Mouse (Mus musculus) stomach, embryonic 16.5 days (tissue): ENCODE results near the gene Aldh1b1. TPM values are rescaled to one million over a fixed set of nuclear protein-coding genes. Genes with fewer than 3 reads are reported as not detected.
A peak's percentile ranks its signal among the peaks of the same experiment; 100 is the strongest.

Experiments used
- ATAC-seq: fragments of 200-750 bp; cut with Nextera tagmentation; 2 replicates; pipeline ENCODE4 v1.8.0; 2017; ENCODE audit warnings: moderate number of reproducible peaks, moderate TSS enrichment; ENCODE audit not compliant: insufficient read depth, low FRiP score
- H3K27ac ChIP-seq: fragments of 300-500 bp; sonication (generic); 2 replicates; pipeline ENCODE4 v1.5.1; 2014; ENCODE audit warnings: low read length
- H3K27me3 ChIP-seq: fragments of 300-500 bp; sonication (generic); 2 replicates; pipeline ENCODE4 v1.6.1; 2014; ENCODE audit warnings: low read length, control low read depth, mixed read lengths; ENCODE audit not compliant: control insufficient read depth, insufficient read depth
- H3K36me3 ChIP-seq: fragments of 300-500 bp; sonication (generic); 2 replicates; pipeline ENCODE4 v1.6.1; 2014; ENCODE audit warnings: low read length; ENCODE audit not compliant: control insufficient read depth, insufficient read depth
- H3K4me1 ChIP-seq: fragments of 300-500 bp; sonication (generic); 2 replicates; pipeline ENCODE4 v1.6.1; 2014; ENCODE audit warnings: low read length, control low read depth, mixed read lengths; ENCODE audit not compliant: control insufficient read depth, insufficient read depth
- H3K4me2 ChIP-seq: fragments of 300-500 bp; sonication (generic); 2 replicates; pipeline ENCODE4 v1.6.1; 2014; ENCODE audit warnings: low read depth, low read length, mixed read lengths
- H3K4me3 ChIP-seq: fragments of 300-500 bp; sonication (generic); replicated peaks from 2 replicates; pipeline ENCODE4 v1.5.1; 2014; ENCODE audit warnings: mild to moderate bottlenecking, low read length
- H3K9ac ChIP-seq: fragments of 300-500 bp; sonication (generic); 2 replicates; pipeline ENCODE4 v1.6.1; 2014; ENCODE audit warnings: low read length
- H3K9me3 ChIP-seq: fragments of 300-500 bp; sonication (generic); replicated peaks from 2 replicates; pipeline ENCODE4 v1.6.1; 2016; ENCODE audit warnings: low read length, control low read depth; ENCODE audit not compliant: control insufficient read depth
- WGBS: fragments of 180-500 bp; shearing (Covaris S2); extraction: QIAGEN DNeasy Blood & Tissue Kit; methylation state at CpG from one replicate; pipeline ENCODE4 v1.1.7; 2014; 5-methylcytosine and 5-hydroxymethylcytosine counted together
- polyA plus RNA-seq: library from polyadenylated mRNA; unstranded; fragments of >200 nt; fragmentation: Nextera tagmentation; extraction: Ambion mirVana; gene quantifications from 2 replicates; pipeline ENCODE4 v1.2.1, GENCODE M21; 2015

Aldh1b1 gene
- polyA plus RNA-seq, 1 experiment from 2014 or later: 95.3 TPM

DNA sequence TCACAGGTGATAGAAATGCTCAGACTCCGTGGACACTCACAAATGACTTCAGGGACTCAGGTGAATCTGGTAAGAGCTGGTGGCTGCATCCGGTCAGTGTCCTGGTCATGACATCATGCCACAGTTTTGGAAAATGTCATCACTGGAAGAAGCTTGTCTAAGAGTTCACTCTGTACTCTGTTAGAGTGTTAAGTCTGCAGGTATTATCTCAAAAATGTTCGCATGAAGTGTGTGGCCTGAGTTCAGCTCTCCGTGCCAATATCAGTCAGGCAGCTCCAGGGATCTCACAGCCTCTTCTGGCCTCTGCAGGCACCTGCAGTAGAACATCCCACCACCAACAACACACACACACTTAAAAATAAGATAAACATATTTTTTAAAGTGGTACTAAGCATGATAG lies 36.2 kb upstream of the Aldh1b1 start:
- Histone ChIP-seq H3K9ac (no peak overlapping the region), H3K4me1 (peaks cover 39% of the 10 kb centered on the region), H3K4me3 (no peak overlapping the region), H3K9me3 (no peaks in the 10 kb centered on the region), H3K27ac (no peak overlapping the region), H3K27me3 (no peaks in the 10 kb centered on the region), H3K4me2 (no peak overlapping the region), H3K36me3 (no peaks in the 10 kb centered on the region)
- ATAC-seq: no peak
- 75% methylated on average over 4 of the region's 4 CpGs for WGBS

DNA sequence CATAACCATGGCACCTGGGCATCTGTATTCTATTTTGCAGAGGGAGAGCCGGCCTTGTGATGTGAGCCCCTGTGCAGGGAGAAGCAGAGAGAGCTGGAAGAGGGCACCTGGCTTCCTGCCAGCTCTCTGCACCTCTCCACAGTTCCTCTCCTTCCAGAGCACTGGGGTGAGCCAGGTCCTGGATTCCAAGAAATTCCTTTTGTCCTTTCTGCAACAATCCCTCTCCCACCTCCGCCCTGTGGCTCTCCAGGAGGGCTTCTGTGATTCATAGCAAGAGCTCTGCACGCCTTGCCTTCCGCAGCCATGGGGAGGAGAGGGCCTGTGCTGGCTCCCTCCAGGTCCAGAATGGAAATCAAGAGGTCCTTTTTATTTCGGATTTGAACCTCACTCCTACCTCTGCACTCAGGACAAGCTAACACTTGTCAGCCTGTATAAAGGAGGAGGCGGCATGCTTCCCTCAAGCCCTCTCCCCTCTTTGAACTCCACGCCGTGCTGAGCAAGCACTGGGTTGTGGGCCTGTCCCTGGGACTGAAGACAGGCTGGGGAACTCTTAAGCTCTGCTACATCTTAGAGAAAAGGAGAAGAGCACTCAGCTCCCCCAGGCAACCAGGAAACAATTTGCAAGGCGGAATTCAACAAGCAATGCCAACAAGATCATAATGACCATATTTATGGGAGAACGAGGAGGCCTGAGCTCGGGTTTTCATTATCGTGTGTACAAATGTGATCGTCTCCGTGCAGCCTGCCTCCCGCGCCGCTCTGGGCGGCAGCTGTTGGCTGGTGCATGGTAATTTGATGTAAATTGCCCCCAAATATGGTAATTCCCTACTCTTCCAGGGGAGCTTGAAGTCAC lies 35.3 kb upstream of the Aldh1b1 start:
- peak overlapping the region; percentile 42 for H3K4me2 ChIP-seq
- peak overlapping the region; percentile 15 for H3K4me3 ChIP-seq
- 15% methylated on average over 18 of the region's 18 CpGs for WGBS
- 0 out of 2 replicates have a peak, but pooled peaks cover 3% of the 10 kb centered on the region for H3K27me3 ChIP-seq
- ATAC-seq: no peak
- H3K4me1 ChIP-seq: peaks cover 43% of the 10 kb centered on the region
- H3K36me3 ChIP-seq: no peaks in the 10 kb centered on the region
- H3K27ac ChIP-seq: peak overlapping the region; percentile 55
- H3K9ac ChIP-seq: peak overlapping the region; percentile 15; the same call in 1 of the 2 replicates
- H3K9me3 ChIP-seq: no peaks in the 10 kb centered on the region

DNA sequence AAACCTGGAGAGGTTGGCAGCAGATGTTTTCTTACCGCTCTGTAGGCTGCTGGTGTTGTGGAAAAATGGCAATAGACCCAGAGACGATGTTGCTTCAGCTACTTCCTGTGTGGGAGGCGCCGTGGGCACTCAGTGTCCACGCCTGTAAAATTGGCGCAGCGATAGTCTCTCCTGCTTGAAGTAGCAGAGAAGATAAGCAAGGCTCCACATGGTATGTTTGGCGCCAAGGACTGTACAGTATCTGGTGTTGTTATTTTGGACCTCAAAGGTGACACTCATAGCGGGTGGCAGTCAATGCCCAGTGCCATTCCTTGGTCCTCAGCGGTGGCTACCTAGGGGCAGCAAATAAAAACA lies 34.7 kb upstream of the Aldh1b1 start:
- 0 out of 2 replicates have a peak, but pooled peaks cover 3% of the 10 kb centered on the region for H3K27me3 ChIP-seq
- peaks cover 43% of the 10 kb centered on the region for H3K4me1 ChIP-seq
- H3K27ac ChIP-seq: peak overlapping the region; percentile 55; the same call in 1 of the 2 replicates
- peak overlapping the region; percentile 42 for H3K4me2 ChIP-seq
- H3K36me3 ChIP-seq: no peaks in the 10 kb centered on the region
- 20% methylated on average over 10 of the region's 10 CpGs for WGBS
- H3K4me3 ChIP-seq: peak overlapping the region; percentile 15
- no peaks in the 10 kb centered on the region for H3K9me3 ChIP-seq
- H3K9ac ChIP-seq: no peak overlapping the region; the same call in 1 of the 2 replicates
- no peak for ATAC-seq

DNA sequence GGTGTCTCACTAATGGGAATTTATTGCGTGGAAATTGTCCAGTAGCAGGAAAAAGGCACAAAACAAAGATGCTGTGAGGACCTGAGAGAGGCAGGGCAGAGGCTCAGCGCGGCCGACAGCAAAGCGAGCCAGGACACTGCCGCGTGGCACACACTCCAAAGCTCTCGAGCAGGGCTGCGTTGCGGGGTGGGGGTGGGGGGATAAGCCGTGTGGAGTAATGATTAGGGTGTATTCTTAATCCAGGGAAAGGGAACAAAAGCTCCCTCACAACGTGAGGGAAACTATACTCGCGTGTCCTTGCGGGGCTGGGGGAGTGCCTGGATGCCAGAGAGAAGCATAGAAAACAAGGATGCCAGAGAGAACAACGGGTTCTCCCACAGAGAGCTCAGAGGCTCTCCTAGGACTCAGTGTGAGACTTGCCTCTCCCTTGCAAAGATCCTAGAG lies 33.7 kb upstream of the Aldh1b1 start:
- H3K9ac ChIP-seq: 0 out of 2 replicates have a peak overlapping the region, but pooled peaks have one; percentile 10
- no peaks in the 10 kb centered on the region for H3K9me3 ChIP-seq
- ATAC-seq: no peak
- 0 out of 2 replicates have a peak, but pooled peaks cover 3% of the 10 kb centered on the region for H3K27me3 ChIP-seq
- WGBS: 5% methylated on average over 16 of the region's 16 CpGs
- H3K36me3 ChIP-seq: no peaks in the 10 kb centered on the region
- peaks cover 43% of the 10 kb centered on the region for H3K4me1 ChIP-seq
- H3K4me3 ChIP-seq: no peak overlapping the region
- peak overlapping the region; percentile 25 for H3K4me2 ChIP-seq
- H3K27ac ChIP-seq: no peak overlapping the region

GRCm38 (mm10) chr4:45765565-45766201 lies 33.1 kb upstream of the Aldh1b1 start:
- no peak overlapping the region for H3K27ac ChIP-seq
- H3K4me3 ChIP-seq: no peak overlapping the region
- ATAC-seq: peak; percentile 15; the same call in 1 of the 2 replicates
- no peaks in the 10 kb centered on the region for H3K9me3 ChIP-seq
- H3K36me3 ChIP-seq: no peaks in the 10 kb centered on the region
- H3K4me2 ChIP-seq: peak overlapping the region; percentile 25
- peaks cover 5% of the 10 kb centered on the region; the same call in 1 of the 2 replicates for H3K27me3 ChIP-seq
- WGBS: 5% methylated on average over 17 of the region's 18 CpGs
- 0 out of 2 replicates have a peak overlapping the region, but pooled peaks have one; percentile 10 for H3K9ac ChIP-seq
- H3K4me1 ChIP-seq: peaks cover 43% of the 10 kb centered on the region

- no peak overlapping the region for H3K27ac ChIP-seq
- H3K9ac ChIP-seq: no peak overlapping the region
- no peak overlapping the region for H3K4me2 ChIP-seq
- H3K9me3 ChIP-seq: no peaks in the 10 kb centered on the region
- no peaks in the 10 kb centered on the region for H3K36me3 ChIP-seq
- H3K27me3 ChIP-seq: peaks cover 5% of the 10 kb centered on the region; the same call in 1 of the 2 replicates
- peaks cover 47% of the 10 kb centered on the region for H3K4me1 ChIP-seq
- ATAC-seq: no peak
- H3K4me3 ChIP-seq: no peak overlapping the region
- WGBS: 83% methylated on average over 7 of the region's 7 CpGs
These were observed 32.0 kb upstream of the Aldh1b1 start for GRCm38 (mm10) chr4:45766774-45767173.

DNA sequence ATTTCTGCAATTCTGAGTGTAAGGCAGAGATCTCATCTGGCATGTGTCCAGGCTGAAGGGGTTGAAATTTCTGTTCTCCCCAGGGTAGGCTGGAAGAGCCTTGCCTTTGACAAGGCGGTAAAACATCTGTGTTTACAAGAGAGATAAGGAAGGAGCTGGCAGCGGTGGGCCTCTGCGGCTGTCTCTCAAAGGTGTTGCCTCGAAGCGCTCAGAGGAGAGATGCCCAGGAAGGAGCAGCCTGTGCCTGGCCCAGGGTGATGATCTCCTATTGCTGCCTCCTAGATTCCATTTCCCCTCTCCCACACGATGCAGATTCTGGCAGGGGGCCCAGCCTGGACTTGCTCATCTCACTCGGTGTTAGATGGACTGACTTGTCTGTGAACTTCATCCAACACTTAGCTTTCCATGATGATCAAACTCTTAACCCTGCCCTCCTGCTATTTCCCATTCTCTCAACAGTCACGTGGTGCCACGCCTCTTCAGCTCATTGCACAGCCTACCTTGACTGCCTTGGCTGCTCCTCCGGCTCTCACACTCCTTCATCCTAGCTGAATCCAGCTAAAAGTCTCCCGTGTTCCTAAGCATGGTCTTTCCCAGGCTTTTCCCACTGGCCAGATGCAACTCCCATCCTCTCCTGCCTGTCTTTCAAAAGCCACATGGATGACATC lies 30.8 kb upstream of the Aldh1b1 start:
- Histone ChIP-seq H3K4me1 (peaks cover 47% of the 10 kb centered on the region), H3K4me2 (no peak overlapping the region), H3K36me3 (no peaks in the 10 kb centered on the region), H3K27ac (0 out of 2 replicates have a peak overlapping the region, but pooled peaks have one; percentile 4), H3K9me3 (no peaks in the 10 kb centered on the region), H3K9ac (no peak overlapping the region), H3K27me3 (peaks cover 5% of the 10 kb centered on the region; the same call in 1 of the 2 replicates), H3K4me3 (no peak overlapping the region)
- ATAC-seq: peak; percentile 72
- WGBS: 16% methylated on average over 11 of the region's 11 CpGs

GRCm38 (mm10) chr4:45769141-45769540 lies 29.7 kb upstream of the Aldh1b1 start:
- H3K36me3 ChIP-seq: no peaks in the 10 kb centered on the region
- ATAC-seq: no peak
- H3K27ac ChIP-seq: no peak overlapping the region
- no peaks in the 10 kb centered on the region for H3K9me3 ChIP-seq
- WGBS: 55% methylated on average over 10 of the region's 10 CpGs
- H3K27me3 ChIP-seq: peaks cover 5% of the 10 kb centered on the region; the same call in 1 of the 2 replicates
- no peak overlapping the region for H3K9ac ChIP-seq
- H3K4me3 ChIP-seq: no peak overlapping the region
- H3K4me1 ChIP-seq: peaks cover 36% of the 10 kb centered on the region
- no peak overlapping the region for H3K4me2 ChIP-seq
